Mouse (Mus musculus): ENCODE measurements at regions not wholly inside any gene's neighbourhood (a gene's known extent, or its start where the extent isn't known, plus 50 kb on each side); places are given as distances from the start of the nearest gene placed in this dataset.

DNA sequence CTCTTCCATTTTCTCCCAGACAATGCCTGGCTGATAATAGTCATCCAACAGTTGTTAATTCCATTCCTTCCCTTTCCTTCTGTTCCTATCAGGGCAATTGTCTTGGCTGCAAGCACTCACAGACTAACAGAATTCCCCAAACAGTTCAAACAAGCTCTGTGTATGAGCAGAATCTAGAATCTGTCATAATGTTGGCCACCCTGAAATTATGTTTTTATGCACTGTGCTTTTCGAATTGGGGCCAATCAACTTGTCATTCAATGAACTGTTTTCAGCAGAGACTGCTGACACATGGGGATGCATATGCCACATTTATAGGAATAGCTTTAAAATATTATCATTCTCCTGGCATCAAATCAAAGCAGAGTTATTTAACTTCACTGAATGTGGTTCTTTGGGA, 235.8 kb upstream of the Tmtc4 start:
- DNase-seq, result no peak

DNA sequence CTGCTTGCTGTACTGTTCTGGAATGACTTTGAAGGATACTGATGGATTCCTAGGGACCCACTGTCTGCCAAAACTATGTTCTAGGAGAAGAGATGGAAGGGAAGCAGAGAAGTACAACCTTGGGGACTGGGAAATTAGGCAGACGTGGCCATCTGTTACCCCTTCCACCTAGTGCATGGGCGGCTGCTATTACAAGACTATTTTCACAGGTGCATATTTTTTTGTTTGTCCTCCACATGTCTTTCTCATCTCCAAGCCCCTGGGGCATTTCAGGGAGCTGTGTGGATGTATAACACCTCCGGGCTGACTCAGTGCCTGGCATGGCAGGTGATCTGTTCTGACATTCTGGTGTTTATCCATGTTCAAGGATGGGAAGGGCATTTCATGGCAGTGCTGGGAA, 226.4 kb upstream of the Tmtc4 start:
- no peak for DNase-seq

DNA sequence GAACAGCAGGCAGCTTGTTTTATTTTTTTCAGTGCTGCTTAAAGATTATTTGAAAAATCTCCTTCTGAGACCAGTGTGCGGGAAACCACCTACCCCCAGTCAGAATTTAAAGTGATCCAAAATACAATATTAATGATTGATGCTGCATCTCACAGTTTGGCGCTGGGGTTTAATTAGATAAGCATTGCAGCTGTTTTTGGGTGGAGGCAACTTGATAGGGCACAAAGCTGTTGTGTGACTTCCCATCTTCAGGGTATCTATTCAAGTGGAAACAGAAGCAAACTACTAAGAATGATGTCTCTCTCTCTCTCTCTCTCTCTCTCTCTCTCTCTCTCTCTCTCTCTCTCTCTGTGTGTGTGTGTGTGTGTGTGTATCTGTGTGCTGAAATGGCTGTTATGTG, 219.0 kb upstream of the Tmtc4 start:
- no peak for DNase-seq

DNA sequence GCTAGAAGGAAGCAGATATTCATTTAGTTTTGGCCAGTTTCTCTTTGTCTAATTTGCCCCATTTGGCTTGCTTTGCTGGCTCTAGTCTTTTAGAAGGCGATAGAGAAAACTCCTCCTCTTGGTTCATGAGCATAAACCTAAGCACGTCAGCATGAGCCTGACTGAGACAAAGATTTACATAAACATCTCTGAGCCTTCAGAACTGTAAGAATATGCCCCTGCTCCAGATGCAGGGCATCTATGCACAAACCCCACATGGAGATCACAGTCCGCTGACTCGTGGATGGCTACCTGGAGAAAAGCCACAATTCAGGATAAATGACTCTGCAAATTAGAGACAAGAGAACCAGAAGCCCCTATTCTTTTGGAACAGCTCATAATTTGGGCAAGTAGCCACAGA, 218.5 kb upstream of the Tmtc4 start:
- DNase-seq, result no peak

DNA sequence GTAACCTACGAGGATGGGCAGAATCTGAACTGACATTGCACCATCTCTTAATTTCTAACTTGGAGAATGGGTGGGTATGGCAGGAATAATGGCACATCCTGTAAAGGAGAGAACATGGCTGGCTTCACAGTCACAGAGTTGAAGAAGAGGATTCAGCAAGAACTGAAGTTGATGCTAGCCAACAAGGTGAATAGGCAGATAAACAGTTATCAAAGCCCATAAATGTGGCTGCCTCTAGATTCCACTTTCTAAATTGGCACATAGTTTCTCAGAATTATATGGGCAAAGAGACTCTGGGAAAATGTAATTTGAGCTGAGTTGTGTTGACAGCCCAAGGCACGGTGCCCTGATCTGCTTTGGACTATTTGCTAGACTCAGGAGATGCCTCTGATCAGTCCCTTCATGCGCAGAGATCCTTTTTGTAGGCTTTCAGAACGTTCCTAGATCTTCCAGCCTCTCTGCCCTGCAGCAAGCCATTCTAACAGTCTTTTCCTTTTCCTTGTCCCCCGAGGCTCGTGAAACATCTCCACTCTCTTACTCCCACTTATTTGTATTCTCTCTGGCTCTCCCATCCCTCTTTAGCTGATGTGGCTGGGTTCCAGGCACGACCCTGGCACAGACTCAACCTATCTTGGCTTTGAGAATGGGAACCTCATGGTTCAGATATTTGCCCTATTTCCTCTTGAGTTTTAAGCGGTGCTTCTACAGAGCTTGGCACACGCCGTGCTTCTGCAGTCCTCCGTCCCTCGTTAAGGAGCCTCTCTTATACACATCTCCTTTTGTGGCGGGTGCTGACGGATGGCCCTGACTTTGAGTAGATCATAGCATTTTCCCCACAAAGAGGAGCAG, 217.8 kb upstream of the Tmtc4 start:
- peak; percentile 52 for DNase-seq

DNA sequence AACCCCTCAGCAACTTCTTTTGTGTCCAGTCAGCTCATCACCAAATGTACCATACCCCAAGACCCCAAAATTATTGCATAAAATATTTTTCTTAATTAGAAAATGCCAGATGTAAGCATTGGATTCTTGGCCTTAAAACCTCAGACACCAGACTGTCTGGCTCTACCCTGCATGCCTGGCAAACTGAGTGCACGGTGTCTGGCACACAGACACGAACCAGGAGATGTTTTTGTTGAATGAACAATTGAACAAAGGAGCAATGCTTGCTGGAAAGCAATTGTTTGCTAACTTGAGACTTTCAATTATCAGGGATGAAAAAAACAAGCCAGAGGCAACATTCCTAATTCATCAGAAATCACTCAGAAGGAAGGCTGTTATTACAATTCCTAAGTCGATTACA, 215.3 kb upstream of the Tmtc4 start:
- DNase-seq, result no peak

DNA sequence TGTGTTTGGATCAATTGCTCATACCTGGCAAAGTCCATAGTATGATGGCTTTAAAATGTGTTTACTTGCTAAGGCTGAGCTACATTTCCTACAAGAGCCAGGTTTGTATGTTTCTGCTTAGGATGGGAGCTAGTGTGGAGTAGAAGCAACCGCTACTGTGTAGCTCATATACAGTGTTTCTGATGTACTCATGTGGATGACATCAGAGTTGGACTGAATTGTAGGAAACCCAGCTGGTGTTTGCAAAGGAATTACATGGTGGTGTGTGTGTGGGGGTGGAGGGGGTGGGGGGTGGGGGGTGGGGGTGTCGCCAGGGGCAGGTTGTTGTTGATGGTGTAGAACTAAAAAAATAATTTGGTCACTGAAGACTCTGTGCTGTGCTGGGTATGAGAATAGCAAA, 208.7 kb upstream of the Tmtc4 start:
- no peak for DNase-seq

DNA sequence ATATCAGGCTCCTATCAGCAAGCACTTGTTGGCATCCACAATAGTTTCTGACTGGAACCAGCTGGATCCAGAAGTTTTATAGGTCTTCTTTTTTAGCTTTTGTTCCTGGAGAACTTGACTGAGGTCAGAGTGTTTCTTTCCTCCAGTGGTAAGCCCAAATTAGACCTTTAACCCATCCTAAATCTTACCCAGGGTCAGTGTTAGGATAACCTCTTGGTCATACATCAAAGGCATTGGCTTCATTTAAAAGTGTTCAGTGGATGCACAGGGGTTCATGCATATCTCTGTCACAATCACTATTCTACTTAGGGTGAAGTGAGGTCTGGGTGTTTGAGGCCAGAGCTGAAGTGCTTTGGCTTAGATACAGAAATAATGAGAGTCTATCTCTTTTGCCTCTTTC, 206.9 kb upstream of the Tmtc4 start:
- no peak for DNase-seq

DNA sequence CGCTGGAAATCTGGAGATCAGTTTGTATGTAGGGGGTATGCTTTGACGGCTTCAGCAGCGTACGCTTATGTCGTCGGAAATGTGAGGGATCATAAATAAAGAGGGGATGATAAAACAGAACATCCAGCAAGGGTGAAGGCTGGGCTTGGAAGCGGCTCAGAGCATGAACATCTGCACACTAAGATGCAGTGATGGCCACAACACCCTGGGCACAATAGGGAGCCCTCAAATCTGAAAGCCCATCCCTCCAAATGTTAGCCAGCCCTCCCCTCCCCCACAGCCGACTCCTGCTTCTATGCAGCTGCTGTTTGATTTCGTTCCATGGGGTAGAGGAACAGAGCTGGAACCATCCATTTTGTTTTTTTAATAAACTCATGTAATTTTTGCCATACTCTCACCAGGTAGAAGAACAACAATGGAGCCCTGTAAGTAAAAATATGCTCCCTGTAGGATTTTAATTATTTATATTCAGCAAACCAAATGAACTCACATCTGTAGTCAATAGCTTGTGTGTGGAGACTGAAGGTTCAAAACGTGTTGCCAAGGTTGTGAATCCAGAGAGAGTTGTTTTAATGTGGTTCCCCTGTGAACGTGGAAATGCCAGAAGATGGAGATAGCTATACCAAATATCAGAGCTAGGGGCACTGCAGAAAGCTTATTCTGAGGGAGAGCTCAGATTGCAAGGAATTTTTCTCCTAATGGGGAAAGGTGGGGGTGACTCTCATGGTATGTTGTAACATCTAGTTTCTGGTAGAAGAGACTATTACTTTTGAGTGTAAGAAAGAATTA, 203.6 kb upstream of the Tmtc4 start:
- DNase-seq, result no peak

DNA sequence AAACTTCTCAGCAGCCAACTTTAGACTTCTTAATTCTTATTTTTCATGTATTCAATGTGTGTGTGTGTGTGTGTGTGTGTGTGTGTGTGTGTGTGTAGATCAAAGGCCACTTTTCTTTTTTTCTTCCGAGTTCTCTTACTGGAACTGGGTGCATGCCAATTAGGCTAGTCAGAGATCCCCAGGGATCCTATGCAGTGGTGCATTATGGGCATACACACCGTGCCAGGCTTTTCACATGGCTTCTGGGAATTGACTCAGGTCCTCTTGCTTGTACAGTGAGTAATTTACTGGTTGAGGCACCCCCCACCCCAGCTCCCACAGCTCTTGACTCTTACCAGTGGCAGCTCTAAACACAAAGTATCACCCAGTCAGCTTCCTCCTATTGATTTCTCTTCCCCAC, 189.3 kb upstream of the Tmtc4 start:
- DNase-seq, result peak; percentile 71

DNA sequence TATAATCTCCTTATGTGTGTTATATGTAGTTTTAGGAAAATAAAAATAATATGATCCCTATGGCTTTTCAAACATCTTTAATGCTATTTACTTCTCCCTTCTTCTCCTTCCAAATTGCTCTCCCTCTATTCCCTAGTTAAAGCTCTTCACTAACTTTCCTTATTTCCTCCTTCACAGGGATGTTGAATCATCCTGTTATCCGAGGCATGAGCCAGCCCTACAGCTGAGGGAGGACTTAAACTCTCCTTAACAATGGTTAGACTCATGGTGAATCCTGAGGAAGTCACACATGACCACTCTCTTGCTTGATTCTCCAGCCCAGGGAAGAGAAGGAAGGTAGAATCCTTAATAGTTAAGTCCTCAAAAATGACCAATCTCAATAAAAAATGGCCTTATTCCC, 188.0 kb upstream of the Tmtc4 start:
- no peak for DNase-seq

DNA sequence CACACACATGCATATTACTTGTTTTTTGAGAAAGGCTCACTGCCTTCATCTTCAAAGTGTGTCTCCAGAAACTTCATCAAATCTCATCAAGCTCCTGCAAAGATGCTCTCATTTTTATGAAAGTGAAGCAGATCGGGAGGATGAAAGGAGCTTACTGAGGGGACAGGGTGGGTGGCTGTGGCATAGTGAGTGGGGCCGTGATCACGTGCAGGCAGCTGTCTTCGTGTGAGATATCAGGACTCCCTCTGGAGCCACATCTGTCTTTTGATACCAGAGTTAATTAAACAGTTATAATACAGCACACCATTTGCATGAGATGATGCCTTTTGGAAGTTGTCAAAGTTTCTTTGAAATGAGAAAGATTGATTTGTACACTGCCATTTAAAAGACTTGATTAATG, 180.0 kb upstream of the Tmtc4 start:
- DNase-seq, result no peak

DNA sequence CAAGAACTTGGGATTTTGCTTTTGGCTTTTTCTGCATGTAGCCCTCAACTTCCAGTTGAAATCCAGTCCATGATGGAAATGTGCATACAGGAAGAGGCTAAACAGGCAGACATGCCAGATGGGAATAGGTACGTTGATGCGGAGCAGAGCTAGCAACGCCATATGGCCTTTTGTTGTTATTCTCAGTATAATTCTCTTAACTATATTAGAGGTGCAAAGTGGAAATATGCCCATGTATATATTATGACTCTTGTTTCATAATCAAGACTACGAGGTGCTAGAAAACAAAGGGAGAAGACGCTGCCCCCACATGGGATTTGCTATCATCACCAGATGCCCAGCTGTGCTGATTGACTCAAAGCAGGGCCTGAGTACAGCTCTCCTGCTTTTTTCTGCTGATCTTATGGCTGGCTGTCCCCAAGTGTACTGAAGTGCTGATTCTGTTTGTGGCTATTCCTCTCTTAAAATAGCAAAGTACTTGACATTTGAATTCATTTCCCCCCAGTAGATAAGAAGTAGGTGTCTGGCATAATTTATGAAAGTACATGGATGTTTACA, 159.7 kb upstream of the Tmtc4 start:
- no peak for DNase-seq

DNA sequence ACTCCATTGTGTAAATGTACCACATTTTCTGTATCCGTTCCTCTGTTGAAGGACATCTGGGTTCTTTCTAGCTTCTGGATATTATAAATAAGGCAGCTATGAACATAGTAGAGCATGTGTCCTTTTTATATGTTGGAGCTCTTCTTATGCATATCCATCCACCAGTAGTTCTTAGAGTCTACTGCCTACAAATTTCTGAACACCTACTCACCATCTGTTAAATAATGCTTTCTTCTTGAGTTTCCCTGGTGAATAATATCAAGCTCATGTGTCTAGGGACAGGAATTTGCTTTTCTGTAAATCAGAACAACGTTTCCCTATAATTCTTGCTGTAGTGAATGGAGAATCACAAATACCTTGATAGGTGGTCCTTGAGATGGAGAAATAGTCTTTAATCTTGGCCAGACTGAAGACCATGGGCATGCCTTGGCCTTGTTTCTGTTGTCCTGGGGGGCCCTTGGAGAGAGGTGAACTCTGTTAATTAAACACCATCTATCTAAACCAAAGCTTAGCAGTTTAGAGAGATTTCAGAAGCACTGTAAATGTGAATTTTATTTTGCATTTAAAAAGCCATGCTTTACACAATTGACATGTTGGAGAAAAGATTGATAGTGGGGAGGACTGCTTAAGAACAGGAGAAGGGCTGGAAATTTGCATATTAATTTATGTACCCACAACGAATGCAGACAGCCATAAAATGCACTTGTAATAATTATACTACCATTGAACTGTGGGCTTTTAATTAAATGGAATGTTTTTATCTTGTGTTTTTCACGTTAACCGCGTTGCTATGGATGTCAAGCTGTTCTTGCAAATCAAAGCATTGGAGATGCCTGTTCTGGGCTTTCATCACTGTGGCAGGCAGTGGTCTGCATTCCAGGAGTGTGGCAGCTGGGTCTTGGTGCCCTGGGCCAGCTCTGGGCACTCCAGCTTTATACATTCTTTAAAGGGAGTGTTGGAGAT, 155.2 kb upstream of the Tmtc4 start:
- no peak for DNase-seq

DNA sequence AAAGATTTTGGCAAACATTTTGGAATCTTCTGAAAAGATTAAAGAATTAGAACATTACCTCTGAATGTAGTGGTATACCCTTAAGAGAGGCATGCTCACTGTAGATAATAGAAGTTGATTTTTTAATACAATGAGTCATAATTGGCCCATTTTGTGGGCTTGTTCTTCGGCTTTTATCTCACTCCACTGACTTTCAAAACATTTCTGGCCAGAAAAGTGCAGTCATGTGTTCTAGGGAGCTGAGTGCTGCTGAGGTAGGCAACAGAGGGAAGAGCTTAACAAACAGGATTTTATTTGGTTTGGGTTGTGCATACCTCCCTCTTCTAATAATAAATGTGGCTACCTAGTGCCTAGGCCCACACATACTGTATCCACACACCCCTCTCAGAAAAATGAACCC, 150.1 kb upstream of the Tmtc4 start:
- no peak for DNase-seq

DNA sequence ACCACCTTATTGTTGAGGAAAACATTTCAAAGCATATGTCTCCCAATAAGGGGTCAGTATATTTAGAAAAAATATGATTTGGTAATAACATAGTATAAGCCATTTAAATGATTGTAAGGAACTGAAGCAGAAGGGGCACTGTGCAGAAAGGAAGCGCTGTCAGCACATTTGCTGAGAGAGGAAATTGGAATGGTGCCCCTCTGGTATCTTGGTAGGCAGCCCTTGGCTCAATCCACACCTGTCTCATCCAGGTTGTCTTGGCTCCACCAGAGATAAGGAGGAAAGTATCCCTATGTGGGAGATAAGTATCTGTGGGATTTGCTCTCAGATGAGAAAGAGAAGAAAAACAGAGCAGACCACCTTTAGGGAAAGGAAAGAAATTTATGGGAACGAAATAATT, 136.5 kb upstream of the Tmtc4 start:
- DNase-seq, result no peak

DNA sequence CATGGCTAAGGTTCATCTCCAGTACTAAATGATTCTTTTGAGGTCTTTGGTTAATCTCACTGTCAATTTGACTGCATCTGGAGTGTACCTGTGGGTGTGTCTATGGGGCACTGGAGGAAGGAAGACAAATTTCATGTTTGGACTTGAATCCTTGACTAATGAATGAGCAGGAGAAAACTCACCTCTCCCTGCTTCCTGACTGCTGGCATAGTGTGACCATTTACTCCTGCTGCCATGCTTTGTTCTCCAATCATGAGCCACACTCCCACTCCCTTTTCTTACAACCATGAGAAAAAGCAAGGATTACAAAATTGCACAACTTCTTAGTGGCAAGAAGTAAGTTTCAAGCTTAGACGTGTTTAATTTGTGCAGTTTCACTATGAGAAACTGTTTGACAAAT, 132.5 kb upstream of the Tmtc4 start:
- DNase-seq, result no peak

DNA sequence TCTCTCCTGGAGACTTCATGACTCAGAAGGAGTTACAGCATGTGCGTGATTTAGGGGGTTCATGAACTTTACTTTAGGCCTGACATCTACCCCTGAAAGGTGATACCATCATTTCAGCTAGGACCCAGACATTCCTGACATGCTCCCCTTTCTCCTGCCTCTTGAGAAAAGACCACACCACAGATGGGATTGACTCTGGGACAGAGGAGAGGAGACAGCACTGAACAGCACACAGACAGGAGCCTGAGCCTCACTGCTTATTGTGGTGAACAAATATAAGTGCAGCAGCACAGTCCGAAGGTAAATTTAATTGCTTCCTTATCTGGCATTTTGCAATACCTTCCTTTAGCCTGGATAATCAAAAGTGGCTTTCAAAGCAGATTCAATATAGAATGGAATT, 126.7 kb upstream of the Tmtc4 start:
- DNase-seq, result no peak

DNA sequence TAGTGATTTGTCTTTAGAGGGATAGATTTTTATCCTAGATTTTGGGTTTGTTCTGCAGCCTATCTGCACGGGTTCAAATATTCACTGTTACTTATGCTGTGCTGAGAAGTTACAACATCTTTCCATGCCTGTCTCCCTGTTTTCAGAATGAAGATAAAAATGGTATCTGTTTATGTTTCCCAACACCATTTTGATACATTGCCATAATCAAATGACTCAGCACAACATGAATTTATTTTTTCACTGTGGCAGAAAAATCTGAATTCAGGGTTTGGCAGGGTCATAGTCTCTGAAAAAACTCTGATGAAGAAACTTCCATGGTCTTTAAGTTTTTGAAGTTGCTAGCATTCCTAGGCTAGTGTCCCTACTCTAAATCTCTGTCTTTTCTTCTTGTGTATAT, 116.5 kb upstream of the Tmtc4 start:
- no peak for DNase-seq

DNA sequence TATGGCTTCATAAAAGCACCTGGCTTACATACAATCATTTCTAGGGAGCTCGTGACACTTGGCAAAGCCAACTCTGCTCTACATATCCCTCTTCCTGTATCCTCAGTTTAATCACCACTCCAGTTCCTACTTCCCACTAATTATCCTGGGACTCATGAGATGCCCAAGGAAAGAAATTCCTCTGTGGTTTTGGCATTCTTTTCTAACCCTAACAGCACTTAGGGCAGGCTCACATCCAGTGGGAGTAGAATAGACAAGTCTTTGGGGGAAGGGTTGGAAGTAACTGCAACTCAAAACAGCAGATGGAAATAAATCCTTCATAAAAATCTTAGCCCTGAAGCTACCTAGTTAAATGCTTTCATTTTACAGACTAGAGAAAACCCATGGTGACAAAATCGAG, 112.3 kb upstream of the Tmtc4 start:
- DNase-seq, result no peak

DNA sequence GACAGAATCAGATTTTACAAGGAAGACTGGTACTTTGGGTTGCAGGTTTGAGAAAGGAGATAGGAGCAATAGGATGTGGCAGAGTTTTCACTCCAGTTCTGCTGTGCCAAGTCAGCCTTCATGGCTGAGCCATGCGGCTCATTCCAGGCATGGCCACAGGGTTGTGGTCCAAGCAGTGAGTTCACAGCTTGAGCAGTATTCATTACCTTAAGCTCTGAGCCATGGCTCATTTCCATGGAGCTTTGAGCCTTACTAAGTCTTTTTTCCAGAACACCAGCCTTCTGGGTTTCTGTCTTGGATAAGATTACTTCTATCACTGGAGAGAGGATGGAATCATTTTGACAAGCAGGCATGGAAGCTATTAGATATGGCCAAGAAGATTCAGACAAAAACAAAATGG, 98.2 kb upstream of the Tmtc4 start:
- no peak for DNase-seq

DNA sequence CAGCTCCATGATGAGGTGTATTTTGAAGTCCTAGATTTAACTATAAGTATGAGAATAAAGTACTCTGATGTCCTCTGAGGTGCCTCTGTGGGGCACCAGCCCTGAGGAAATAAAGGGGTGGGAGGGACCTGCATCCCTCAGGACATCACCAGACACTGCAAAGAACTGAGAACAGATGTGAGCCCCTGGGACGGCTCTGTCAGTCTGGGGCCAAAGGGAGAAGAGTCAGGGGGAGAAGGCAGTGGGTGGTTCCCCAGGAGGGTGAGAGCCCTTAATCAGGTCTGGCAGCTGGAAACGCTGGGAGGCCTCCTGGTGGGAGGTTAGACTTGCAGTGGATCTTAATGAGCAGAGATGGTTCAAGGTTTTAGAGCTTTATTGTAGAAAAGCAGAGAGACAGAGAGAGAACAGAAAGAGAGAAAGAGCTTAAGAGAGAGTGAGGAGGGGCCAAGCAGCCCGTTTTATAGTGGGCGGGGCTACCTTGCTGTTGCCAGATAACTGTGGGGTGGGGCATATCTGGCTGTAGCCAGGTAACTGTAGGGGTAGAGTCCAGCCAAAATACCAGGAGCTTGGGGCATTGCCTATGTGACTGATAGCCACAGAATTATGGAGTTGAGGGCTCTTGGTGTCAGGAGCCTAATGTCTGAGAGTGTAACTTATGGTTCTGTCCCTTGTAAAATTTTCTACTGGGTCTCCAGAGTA, 97.3 kb upstream of the Tmtc4 start:
- no peak for DNase-seq

Measured in adrenal gland, postnatal 10 days (tissue).